Mouse (Mus musculus): ENCODE measurements around the gene Tmem210. TPM values are rescaled to one million over a fixed set of nuclear protein-coding genes. Genes with fewer than 3 reads are reported as not detected.
A peak's percentile ranks its signal among the peaks of the same experiment; 100 is the strongest.

Gene Tmem210
- total and polyA plus RNA-seq, 2 experiments from 2014 or later, result not detected

GRCm38 (mm10) chr2:25333569-25333968 lies 45.6 kb downstream of the Tmem210 start:
- Histone ChIP-seq H3K4me2 (ENCODE audit: low read depth, low read length) (peak overlapping the region; percentile 97), H3K4me3 (ENCODE audit: low read length) (peak overlapping the region; percentile 95), H3K36me3 (ENCODE audit: insufficient read depth, low read length) (peaks cover 43% of the 10 kb centered on the region), H3K27me3 (ENCODE audit: insufficient read depth, low read length) (no peaks in the 10 kb centered on the region), H3K9ac (replicated peaks; ENCODE audit: low read length) (peak overlapping the region; percentile 93), H3K27ac (no peak overlapping the region), H3K9me3 (ENCODE audit: low read length) (no peaks in the 10 kb centered on the region), H3K4me1 (ENCODE audit: insufficient read depth, low read length) (peaks cover 13% of the 10 kb centered on the region)
- WGBS, result 76% methylated on average over 2 of the region's 2 CpGs
- no peak for DNase-seq (ENCODE audit: low spot score)
- TF ChIP-seq CTCF (IDR thresholded peaks at IDR 0.05; ENCODE audit: low read depth), result no peak
- ATAC-seq, result no peak

GRCm38 (mm10) chr2:25338303-25338702 lies 50.4 kb downstream of the Tmem210 start:
- 94% methylated on average over 6 of the region's 6 CpGs for WGBS
- Histone ChIP-seq H3K9ac (replicated peaks; ENCODE audit: low read length) (no peak overlapping the region), H3K36me3 (ENCODE audit: insufficient read depth, low read length) (peaks cover 70% of the 10 kb centered on the region), H3K4me1 (ENCODE audit: insufficient read depth, low read length) (peaks cover 5% of the 10 kb centered on the region), H3K4me3 (ENCODE audit: low read length) (no peak overlapping the region), H3K27me3 (ENCODE audit: insufficient read depth, low read length) (no peaks in the 10 kb centered on the region), H3K27ac (no peak overlapping the region), H3K9me3 (ENCODE audit: low read length) (no peaks in the 10 kb centered on the region), H3K4me2 (ENCODE audit: low read depth, low read length) (no peak overlapping the region)
- ATAC-seq (no peak), DNase-seq (ENCODE audit: low spot score) (no peak)
- TF ChIP-seq CTCF (IDR thresholded peaks at IDR 0.05; ENCODE audit: low read depth), result no peak

Other genes with a start within 250 kb of the Tmem210 start
Only the 30 nearest of the 34 such genes appear.
- gene Noxa1, start 193.0 kb upstream of the Tmem210 start, total RNA-seq (2014; rRNA removed), result not detected in 2 replicates
- not detected in 2 replicates for gene Noxa1, start 193.0 kb upstream of the Tmem210 start, polyA plus RNA-seq (2015; fragmentation: Nextera tagmentation; extraction: Ambion mirVana)
- gene Nrarp, start 107.4 kb upstream of the Tmem210 start, total RNA-seq (2014; rRNA removed), result 50.8 and 58.0 TPM in 2 replicates
- 14.2 and 14.7 TPM in 2 replicates for gene Nrarp, start 107.4 kb upstream of the Tmem210 start, polyA plus RNA-seq (2015; fragmentation: Nextera tagmentation; extraction: Ambion mirVana)
- 4.0 and 4.7 TPM in 2 replicates for gene Tor4a, start 91.3 kb upstream of the Tmem210 start, total RNA-seq (2014; rRNA removed)
- 1.2 and 1.9 TPM in 2 replicates for gene Tor4a, start 91.3 kb upstream of the Tmem210 start, polyA plus RNA-seq (2015; fragmentation: Nextera tagmentation; extraction: Ambion mirVana)
- 90.3 and 117 TPM in 2 replicates for gene Nelfb, start 76.7 kb upstream of the Tmem210 start, total RNA-seq (2014; rRNA removed)
- 82.0 and 82.8 TPM in 2 replicates for gene Nelfb, start 76.7 kb upstream of the Tmem210 start, polyA plus RNA-seq (2015; fragmentation: Nextera tagmentation; extraction: Ambion mirVana)
- not detected in 2 replicates for gene Stpg3, start 73.5 kb upstream of the Tmem210 start, total RNA-seq (2014; rRNA removed)
- not detected in 2 replicates for gene Stpg3, start 73.5 kb upstream of the Tmem210 start, polyA plus RNA-seq (2015; fragmentation: Nextera tagmentation; extraction: Ambion mirVana)
- gene Fam166a, start 69.4 kb upstream of the Tmem210 start, total RNA-seq (2014; rRNA removed), result not detected in 2 replicates
- gene Fam166a, start 69.4 kb upstream of the Tmem210 start, polyA plus RNA-seq (2015; fragmentation: Nextera tagmentation; extraction: Ambion mirVana), result 0.42 TPM in 1 of 2 replicates, not detected in the other
- gene Tubb4b, start 63.4 kb upstream of the Tmem210 start, total RNA-seq (2014; rRNA removed), result 827 and 864 TPM in 2 replicates
- 531 and 568 TPM in 2 replicates for gene Tubb4b, start 63.4 kb upstream of the Tmem210 start, polyA plus RNA-seq (2015; fragmentation: Nextera tagmentation; extraction: Ambion mirVana)
- gene Slc34a3, start 53.8 kb upstream of the Tmem210 start, total RNA-seq (2014; rRNA removed), result not detected in 2 replicates
- gene Slc34a3, start 53.8 kb upstream of the Tmem210 start, polyA plus RNA-seq (2015; fragmentation: Nextera tagmentation; extraction: Ambion mirVana), result not detected in 2 replicates
- gene Rnf224, start 51.4 kb upstream of the Tmem210 start, total RNA-seq (2014; rRNA removed), result not detected in 2 replicates
- gene Rnf224, start 51.4 kb upstream of the Tmem210 start, polyA plus RNA-seq (2015; fragmentation: Nextera tagmentation; extraction: Ambion mirVana), result not detected in 2 replicates
- gene Rnf208, start 45.9 kb upstream of the Tmem210 start, total RNA-seq (2014; rRNA removed), result 156 and 170 TPM in 2 replicates
- 197 and 219 TPM in 2 replicates for gene Rnf208, start 45.9 kb upstream of the Tmem210 start, polyA plus RNA-seq (2015; fragmentation: Nextera tagmentation; extraction: Ambion mirVana)
- gene Cysrt1, start 45.7 kb upstream of the Tmem210 start, total RNA-seq (2014; rRNA removed), result 0.47 TPM in 1 of 2 replicates, not detected in the other
- 0.24 and 0.44 TPM in 2 replicates for gene Cysrt1, start 45.7 kb upstream of the Tmem210 start, polyA plus RNA-seq (2015; fragmentation: Nextera tagmentation; extraction: Ambion mirVana)
- 8.7 and 9.7 TPM in 2 replicates for gene AL732309.1, start 41.3 kb upstream of the Tmem210 start, total RNA-seq (2014; rRNA removed)
- 2.3 and 2.6 TPM in 2 replicates for gene AL732309.1, start 41.3 kb upstream of the Tmem210 start, polyA plus RNA-seq (2015; fragmentation: Nextera tagmentation; extraction: Ambion mirVana)
- 56.2 and 57.9 TPM in 2 replicates for gene Tmem203, start 32.7 kb upstream of the Tmem210 start, total RNA-seq (2014; rRNA removed)
- 26.7 and 29.7 TPM in 2 replicates for gene Tmem203, start 32.7 kb upstream of the Tmem210 start, polyA plus RNA-seq (2015; fragmentation: Nextera tagmentation; extraction: Ambion mirVana)
- gene Tprn, start 25.5 kb upstream of the Tmem210 start, total RNA-seq (2014; rRNA removed), result 39.1 and 45.6 TPM in 2 replicates
- gene Tprn, start 25.5 kb upstream of the Tmem210 start, polyA plus RNA-seq (2015; fragmentation: Nextera tagmentation; extraction: Ambion mirVana), result 30.0 and 31.1 TPM in 2 replicates
- 84.5 and 120 TPM in 2 replicates for gene Ssna1, start 15.7 kb upstream of the Tmem210 start, total RNA-seq (2014; rRNA removed)
- gene Ssna1, start 15.7 kb upstream of the Tmem210 start, polyA plus RNA-seq (2015; fragmentation: Nextera tagmentation; extraction: Ambion mirVana), result 159 and 165 TPM in 2 replicates
- 26.1 and 46.7 TPM in 2 replicates for gene Anapc2, start 15.7 kb upstream of the Tmem210 start, total RNA-seq (2014; rRNA removed)
- gene Anapc2, start 15.7 kb upstream of the Tmem210 start, polyA plus RNA-seq (2015; fragmentation: Nextera tagmentation; extraction: Ambion mirVana), result 101 and 105 TPM in 2 replicates
- 1.0 TPM in 1 of 2 replicates, not detected in the other for gene Lrrc26, start 1.8 kb downstream of the Tmem210 start, total RNA-seq (2014; rRNA removed)
- gene Lrrc26, start 1.8 kb downstream of the Tmem210 start, polyA plus RNA-seq (2015; fragmentation: Nextera tagmentation; extraction: Ambion mirVana), result 0.20 and 0.44 TPM in 2 replicates
- 146 and 156 TPM in 2 replicates for gene Grin1, start 31.0 kb downstream of the Tmem210 start, total RNA-seq (2014; rRNA removed)
- 69.5 and 75.7 TPM in 2 replicates for gene Grin1, start 31.0 kb downstream of the Tmem210 start, polyA plus RNA-seq (2015; fragmentation: Nextera tagmentation; extraction: Ambion mirVana)
- 52.6 and 67.9 TPM in 2 replicates for gene Man1b1, start 44.2 kb downstream of the Tmem210 start, total RNA-seq (2014; rRNA removed)
- gene Man1b1, start 44.2 kb downstream of the Tmem210 start, polyA plus RNA-seq (2015; fragmentation: Nextera tagmentation; extraction: Ambion mirVana), result 46.7 and 49.7 TPM in 2 replicates
- gene Dpp7, start 68.2 kb downstream of the Tmem210 start, total RNA-seq (2014; rRNA removed), result 19.0 and 30.0 TPM in 2 replicates
- gene Dpp7, start 68.2 kb downstream of the Tmem210 start, polyA plus RNA-seq (2015; fragmentation: Nextera tagmentation; extraction: Ambion mirVana), result 24.7 and 27.8 TPM in 2 replicates
- gene Uap1l1, start 77.5 kb downstream of the Tmem210 start, total RNA-seq (2014; rRNA removed), result 5.8 and 7.5 TPM in 2 replicates
- 15.6 and 18.5 TPM in 2 replicates for gene Uap1l1, start 77.5 kb downstream of the Tmem210 start, polyA plus RNA-seq (2015; fragmentation: Nextera tagmentation; extraction: Ambion mirVana)
- 38.1 and 40.2 TPM in 2 replicates for gene Sapcd2, start 84.2 kb downstream of the Tmem210 start, total RNA-seq (2014; rRNA removed)
- 20.2 and 22.0 TPM in 2 replicates for gene Sapcd2, start 84.2 kb downstream of the Tmem210 start, polyA plus RNA-seq (2015; fragmentation: Nextera tagmentation; extraction: Ambion mirVana)
- 8.4 and 12.9 TPM in 2 replicates for gene Entpd2, start 107.7 kb downstream of the Tmem210 start, total RNA-seq (2014; rRNA removed)
- 10.8 and 12.3 TPM in 2 replicates for gene Entpd2, start 107.7 kb downstream of the Tmem210 start, polyA plus RNA-seq (2015; fragmentation: Nextera tagmentation; extraction: Ambion mirVana)
- gene Npdc1, start 111.2 kb downstream of the Tmem210 start, total RNA-seq (2014; rRNA removed), result 249 and 289 TPM in 2 replicates
- 416 and 422 TPM in 2 replicates for gene Npdc1, start 111.2 kb downstream of the Tmem210 start, polyA plus RNA-seq (2015; fragmentation: Nextera tagmentation; extraction: Ambion mirVana)
- gene Fut7, start 135.1 kb downstream of the Tmem210 start, total RNA-seq (2014; rRNA removed), result 1.0 TPM in 1 of 2 replicates, not detected in the other
- 0.18 and 0.20 TPM in 2 replicates for gene Fut7, start 135.1 kb downstream of the Tmem210 start, polyA plus RNA-seq (2015; fragmentation: Nextera tagmentation; extraction: Ambion mirVana)
- gene Abca2, start 140.6 kb downstream of the Tmem210 start, total RNA-seq (2014; rRNA removed), result 84.6 and 94.9 TPM in 2 replicates
- 10.7 and 12.5 TPM in 2 replicates for gene Abca2, start 140.6 kb downstream of the Tmem210 start, polyA plus RNA-seq (2015; fragmentation: Nextera tagmentation; extraction: Ambion mirVana)
- gene Clic3, start 168.7 kb downstream of the Tmem210 start, total RNA-seq (2014; rRNA removed), result 0.97 and 3.9 TPM in 2 replicates
- gene Clic3, start 168.7 kb downstream of the Tmem210 start, polyA plus RNA-seq (2015; fragmentation: Nextera tagmentation; extraction: Ambion mirVana), result 4.1 and 4.8 TPM in 2 replicates
- gene Paxx, start 172.9 kb downstream of the Tmem210 start, total RNA-seq (2014; rRNA removed), result 183 and 187 TPM in 2 replicates
- gene Paxx, start 172.9 kb downstream of the Tmem210 start, polyA plus RNA-seq (2015; fragmentation: Nextera tagmentation; extraction: Ambion mirVana), result 141 and 145 TPM in 2 replicates
- gene Ptgds, start 181.9 kb downstream of the Tmem210 start, total RNA-seq (2014; rRNA removed), result 1,517 and 2,498 TPM in 2 replicates
- gene Ptgds, start 181.9 kb downstream of the Tmem210 start, polyA plus RNA-seq (2015; fragmentation: Nextera tagmentation; extraction: Ambion mirVana), result 2,872 and 3,193 TPM in 2 replicates
- gene Lcn12, start 205.8 kb downstream of the Tmem210 start, total RNA-seq (2014; rRNA removed), result not detected in 2 replicates
- gene Lcn12, start 205.8 kb downstream of the Tmem210 start, polyA plus RNA-seq (2015; fragmentation: Nextera tagmentation; extraction: Ambion mirVana), result not detected in 2 replicates